Mouse (Mus musculus): ENCODE data around the gene Wwox. TPM values are rescaled to one million over a fixed set of nuclear protein-coding genes. Genes with fewer than 3 reads are reported as not detected.

Wwox gene
- total RNA-seq, 2 experiments from 2014 or later = 14.2 to 14.3 TPM

- Histone ChIP-seq H3K27ac (no peak overlapping the region), H3K4me3 (no peak overlapping the region)
- no peak for DNase-seq (ENCODE audit: low spot score in 2 of 2)
- TF ChIP-seq CTCF (conservative IDR thresholded peaks at IDR 0.05) = no peak
Measured at GRCm38 (mm10) chr8:114774415-114774775, 334.9 kb downstream of the Wwox start.

GRCm38 (mm10) chr8:114775543-114775942, 336.1 kb downstream of the Wwox start:
- TF ChIP-seq CTCF (conservative IDR thresholded peaks at IDR 0.05) = no peak
- Histone ChIP-seq H3K27ac (no peak overlapping the region), H3K4me3 (no peak overlapping the region)
- DNase-seq (ENCODE audit: low spot score in 2 of 2) = no peak

- TF ChIP-seq CTCF (conservative IDR thresholded peaks at IDR 0.05) = no peak
- Histone ChIP-seq H3K4me3 (no peak overlapping the region), H3K27ac (no peak overlapping the region)
- no peak for DNase-seq (ENCODE audit: low spot score in 2 of 2)
Measured at GRCm38 (mm10) chr8:114776696-114777095, 337.2 kb downstream of the Wwox start.

GRCm38 (mm10) chr8:114777271-114777980, 338.0 kb downstream of the Wwox start:
- no peak overlapping the region for H3K27ac ChIP-seq
- DNase-seq (ENCODE audit: low spot score in 2 of 2) = no peak
- no peak overlapping the region for H3K4me3 ChIP-seq
- no peak for TF ChIP-seq CTCF (conservative IDR thresholded peaks at IDR 0.05)

GRCm38 (mm10) chr8:114779002-114779401, 339.5 kb downstream of the Wwox start:
- H3K4me3 ChIP-seq = no peak overlapping the region
- H3K27ac ChIP-seq = no peak overlapping the region
- DNase-seq (ENCODE audit: low spot score in 2 of 2) = no peak
- no peak for TF ChIP-seq CTCF (conservative IDR thresholded peaks at IDR 0.05)

GRCm38 (mm10) chr8:114783321-114783720, 343.9 kb downstream of the Wwox start:
- Histone ChIP-seq H3K4me3 (no peak overlapping the region), H3K27ac (no peak overlapping the region)
- no peak for TF ChIP-seq CTCF (conservative IDR thresholded peaks at IDR 0.05)
- no peak for DNase-seq (ENCODE audit: low spot score in 2 of 2)

- TF ChIP-seq CTCF (conservative IDR thresholded peaks at IDR 0.05) = no peak
- Histone ChIP-seq H3K27ac (no peak overlapping the region), H3K4me3 (no peak overlapping the region)
- DNase-seq (ENCODE audit: low spot score in 2 of 2) = no peak
Measured at GRCm38 (mm10) chr8:114785834-114786233, 346.4 kb downstream of the Wwox start.

GRCm38 (mm10) chr8:114789616-114790015, 350.2 kb downstream of the Wwox start:
- no peak overlapping the region for H3K4me3 ChIP-seq
- no peak overlapping the region for H3K27ac ChIP-seq
- no peak for DNase-seq (ENCODE audit: low spot score in 2 of 2)
- no peak for TF ChIP-seq CTCF (conservative IDR thresholded peaks at IDR 0.05)

GRCm38 (mm10) chr8:114790754-114791153, 351.3 kb downstream of the Wwox start:
- no peak for TF ChIP-seq CTCF (conservative IDR thresholded peaks at IDR 0.05)
- H3K4me3 ChIP-seq = no peak overlapping the region
- DNase-seq (ENCODE audit: low spot score in 2 of 2) = no peak
- H3K27ac ChIP-seq = no peak overlapping the region

- DNase-seq (ENCODE audit: low spot score in 2 of 2) = no peak
- no peak overlapping the region for H3K27ac ChIP-seq
- no peak for TF ChIP-seq CTCF (conservative IDR thresholded peaks at IDR 0.05)
- no peak overlapping the region for H3K4me3 ChIP-seq
Measured at GRCm38 (mm10) chr8:114793682-114794081, 354.2 kb downstream of the Wwox start.

- no peak for TF ChIP-seq CTCF (conservative IDR thresholded peaks at IDR 0.05)
- no peak overlapping the region for H3K27ac ChIP-seq
- H3K4me3 ChIP-seq = no peak overlapping the region
- no peak for DNase-seq (ENCODE audit: low spot score in 2 of 2)
Measured at GRCm38 (mm10) chr8:114801428-114802134, 362.1 kb downstream of the Wwox start.

GRCm38 (mm10) chr8:114803113-114803512, 363.7 kb downstream of the Wwox start:
- Histone ChIP-seq H3K4me3 (no peak overlapping the region), H3K27ac (no peak overlapping the region)
- DNase-seq (ENCODE audit: low spot score in 2 of 2) = no peak
- TF ChIP-seq CTCF (conservative IDR thresholded peaks at IDR 0.05) = peak; percentile 52

- no peak overlapping the region for H3K4me3 ChIP-seq
- no peak overlapping the region for H3K27ac ChIP-seq
- no peak for DNase-seq (ENCODE audit: low spot score in 2 of 2)
- no peak for TF ChIP-seq CTCF (conservative IDR thresholded peaks at IDR 0.05)
Measured at GRCm38 (mm10) chr8:114806826-114807420, 367.5 kb downstream of the Wwox start.

Measured in layer of hippocampus, adult 2 months (tissue).